Mouse (Mus musculus): ENCODE results near the gene Ppp6c. TPM values are rescaled to one million over a fixed set of nuclear protein-coding genes. Genes with fewer than 3 reads are reported as not detected.
"Not testable (repeated sequence)": the region's sequence is repeated elsewhere in the genome, so short reads cannot be mapped to it uniquely, and the experiment has no call there.

Gene Ppp6c
- total RNA-seq (2017) = 50.3 and 66.5 TPM in 2 replicates

GRCm38 (mm10) chr2:39226019-39226640, at the start of gene Ppp6c:
TSS of gene Ppp6c (minus strand) at chr2:39226451.
- ATAC-seq (replicated peaks in 1 of 2; ENCODE audit: insufficient read depth in 1 of 2, low FRiP score in 2 of 2, low TSS enrichment in 1 of 2, low read depth in 1 of 2, poor library complexity in 2 of 2, severe bottlenecking in 2 of 2) = peak; percentile 98 to 99

GRCm38 (mm10) chr2:39268357-39268756, 42.1 kb upstream of the Ppp6c start:
- ATAC-seq (replicated peaks in 1 of 2; ENCODE audit: insufficient read depth in 1 of 2, low FRiP score in 2 of 2, low TSS enrichment in 1 of 2, low read depth in 1 of 2, poor library complexity in 2 of 2, severe bottlenecking in 2 of 2) = peak; percentile 62 to 75; a peak in 3 of 4 replicates

DNA sequence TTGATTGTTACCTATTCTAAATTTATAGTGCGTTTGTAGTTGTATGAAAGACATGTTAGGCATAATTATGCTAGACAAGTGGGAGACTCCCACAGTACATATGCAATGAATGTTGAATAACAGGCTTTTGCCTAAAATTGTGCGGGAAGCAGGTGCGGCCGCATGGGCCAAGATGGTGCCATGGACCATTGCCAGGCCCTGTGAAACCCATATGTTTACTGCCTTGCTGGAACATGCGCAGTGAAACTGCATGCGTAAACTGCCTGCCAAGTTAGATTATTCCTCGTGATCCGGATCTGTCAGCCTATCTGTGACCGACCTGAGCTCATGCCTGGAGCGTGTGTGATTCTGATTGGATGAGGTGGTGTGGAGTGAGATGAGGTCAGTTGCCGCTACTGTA, 26.0 kb upstream of the Ppp6c start:
- ATAC-seq (replicated peaks in 1 of 2; ENCODE audit: insufficient read depth in 1 of 2, low FRiP score in 2 of 2, low TSS enrichment in 1 of 2, low read depth in 1 of 2, poor library complexity in 2 of 2, severe bottlenecking in 2 of 2) = not testable (repeated sequence)

- ATAC-seq (replicated peaks in 1 of 2; ENCODE audit: insufficient read depth in 1 of 2, low FRiP score in 2 of 2, low TSS enrichment in 1 of 2, low read depth in 1 of 2, poor library complexity in 2 of 2, severe bottlenecking in 2 of 2) = not testable (repeated sequence)
Measured at GRCm38 (mm10) chr2:39246862-39247261, 20.6 kb upstream of the Ppp6c start.

DNA sequence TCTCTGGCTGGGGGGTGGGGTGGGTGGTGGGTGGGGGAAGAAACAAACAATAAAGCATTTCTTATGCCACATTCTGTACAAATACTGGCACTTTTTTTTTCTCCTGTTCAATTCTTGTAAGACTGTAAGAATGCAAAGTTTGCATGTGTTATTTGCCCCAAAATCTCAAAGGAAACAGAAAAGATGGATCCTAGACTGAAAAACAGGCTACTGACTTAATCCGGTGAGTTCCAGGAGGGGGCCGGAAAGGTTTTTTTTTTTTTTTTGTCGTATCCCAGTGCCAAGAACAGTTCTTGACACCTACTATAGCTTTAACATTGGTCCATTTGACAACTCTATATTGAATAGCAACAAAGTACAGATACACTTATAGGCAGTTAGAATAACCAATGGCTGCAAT, 480 bp upstream of the Ppp6c start:
- ATAC-seq (replicated peaks in 1 of 2; ENCODE audit: insufficient read depth in 1 of 2, low FRiP score in 2 of 2, low TSS enrichment in 1 of 2, low read depth in 1 of 2, poor library complexity in 2 of 2, severe bottlenecking in 2 of 2) = no peak

DNA sequence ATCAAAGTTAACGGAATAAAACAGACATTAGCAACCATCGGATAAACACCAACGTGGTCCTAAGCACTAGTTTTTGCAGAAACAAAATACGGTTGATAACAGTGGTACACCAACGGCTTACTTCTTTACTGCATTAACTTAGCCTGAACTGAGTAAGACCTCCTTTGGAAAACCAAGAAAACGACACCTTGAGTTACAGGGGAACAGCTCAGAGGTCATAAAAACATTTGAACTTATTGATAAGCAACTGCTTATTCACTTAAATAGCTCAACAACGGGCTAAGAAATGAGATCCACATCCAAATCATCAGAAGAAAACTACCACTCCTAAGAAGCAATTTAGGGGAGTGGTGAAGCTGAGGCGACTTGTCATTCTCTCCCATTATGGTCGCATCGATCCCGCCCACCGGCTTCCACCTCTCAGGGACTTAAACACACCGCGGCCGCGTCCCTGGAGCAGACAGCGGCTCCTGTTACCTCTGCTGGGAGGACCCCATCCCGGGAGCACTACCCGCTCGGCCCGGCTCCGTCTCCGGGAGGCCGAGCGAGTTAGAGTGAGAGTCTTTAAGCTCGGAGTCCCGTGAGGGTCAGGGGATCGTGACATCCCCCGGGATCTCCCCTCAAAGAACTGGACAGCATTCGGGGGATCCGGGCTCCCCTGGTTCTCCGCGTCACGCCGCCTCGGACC, 776 bp downstream of the Ppp6c start:
- ATAC-seq (replicated peaks in 1 of 2; ENCODE audit: insufficient read depth in 1 of 2, low FRiP score in 2 of 2, low TSS enrichment in 1 of 2, low read depth in 1 of 2, poor library complexity in 2 of 2, severe bottlenecking in 2 of 2) = peak; percentile 44 to 72

GRCm38 (mm10) chr2:39224621-39225020, 1.6 kb downstream of the Ppp6c start:
- ATAC-seq (replicated peaks in 1 of 2; ENCODE audit: insufficient read depth in 1 of 2, low FRiP score in 2 of 2, low TSS enrichment in 1 of 2, low read depth in 1 of 2, poor library complexity in 2 of 2, severe bottlenecking in 2 of 2) = no peak

DNA sequence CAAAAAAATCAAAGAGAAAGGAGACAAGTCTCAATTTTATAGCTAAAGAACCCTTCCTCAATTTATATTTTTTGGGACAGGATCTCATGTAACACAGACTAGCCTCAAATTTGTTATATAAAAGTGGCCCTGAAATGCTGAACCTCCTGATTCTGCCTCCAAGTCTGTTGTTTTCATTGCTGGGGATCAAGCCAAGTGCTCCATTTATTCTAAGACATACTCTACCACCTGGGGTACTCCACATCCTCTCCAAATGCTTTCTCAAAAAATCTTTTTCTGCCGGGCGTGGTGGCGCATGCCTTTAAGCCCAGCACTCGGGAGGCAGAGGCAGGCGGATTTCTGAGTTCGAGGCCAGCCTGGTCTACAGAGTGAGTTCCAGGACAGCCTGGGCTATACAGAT, 6.2 kb downstream of the Ppp6c start:
- ATAC-seq (replicated peaks in 1 of 2; ENCODE audit: insufficient read depth in 1 of 2, low FRiP score in 2 of 2, low TSS enrichment in 1 of 2, low read depth in 1 of 2, poor library complexity in 2 of 2, severe bottlenecking in 2 of 2) = no peak

DNA sequence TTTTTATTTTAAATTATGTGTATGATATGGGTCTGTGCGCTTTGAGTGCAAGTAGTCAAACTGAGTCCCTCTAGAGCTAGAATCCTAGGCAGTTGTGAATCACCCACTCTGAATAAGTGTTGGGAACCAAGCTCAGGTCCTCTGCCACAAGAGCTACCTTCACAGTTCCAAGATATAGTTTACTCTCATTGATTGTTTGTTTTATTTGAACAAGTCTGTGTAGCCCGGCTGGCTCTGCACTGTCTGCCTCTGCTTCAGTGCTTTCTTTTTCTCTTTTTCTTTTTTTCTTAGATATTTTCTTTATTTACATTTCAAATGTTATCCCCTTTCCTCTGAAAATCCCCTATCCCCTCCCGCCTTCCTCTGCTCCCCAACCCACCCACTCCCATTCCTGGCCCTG, 7.2 kb downstream of the Ppp6c start:
- ATAC-seq (replicated peaks in 1 of 2; ENCODE audit: insufficient read depth in 1 of 2, low FRiP score in 2 of 2, low TSS enrichment in 1 of 2, low read depth in 1 of 2, poor library complexity in 2 of 2, severe bottlenecking in 2 of 2) = no peak

- ATAC-seq (replicated peaks in 1 of 2; ENCODE audit: insufficient read depth in 1 of 2, low FRiP score in 2 of 2, low TSS enrichment in 1 of 2, low read depth in 1 of 2, poor library complexity in 2 of 2, severe bottlenecking in 2 of 2) = no peak
Measured at GRCm38 (mm10) chr2:39217150-39217549, 9.1 kb downstream of the Ppp6c start.

GRCm38 (mm10) chr2:39210738-39211137, 15.5 kb downstream of the Ppp6c start:
- ATAC-seq (replicated peaks in 1 of 2; ENCODE audit: insufficient read depth in 1 of 2, low FRiP score in 2 of 2, low TSS enrichment in 1 of 2, low read depth in 1 of 2, poor library complexity in 2 of 2, severe bottlenecking in 2 of 2) = no peak

- ATAC-seq (replicated peaks in 1 of 2; ENCODE audit: insufficient read depth in 1 of 2, low FRiP score in 2 of 2, low TSS enrichment in 1 of 2, low read depth in 1 of 2, poor library complexity in 2 of 2, severe bottlenecking in 2 of 2) = peak in 1 of 2 experiments; percentile 62; a peak in 2 of 4 replicates
Measured at GRCm38 (mm10) chr2:39203359-39203758, 22.9 kb downstream of the Ppp6c start.

DNA sequence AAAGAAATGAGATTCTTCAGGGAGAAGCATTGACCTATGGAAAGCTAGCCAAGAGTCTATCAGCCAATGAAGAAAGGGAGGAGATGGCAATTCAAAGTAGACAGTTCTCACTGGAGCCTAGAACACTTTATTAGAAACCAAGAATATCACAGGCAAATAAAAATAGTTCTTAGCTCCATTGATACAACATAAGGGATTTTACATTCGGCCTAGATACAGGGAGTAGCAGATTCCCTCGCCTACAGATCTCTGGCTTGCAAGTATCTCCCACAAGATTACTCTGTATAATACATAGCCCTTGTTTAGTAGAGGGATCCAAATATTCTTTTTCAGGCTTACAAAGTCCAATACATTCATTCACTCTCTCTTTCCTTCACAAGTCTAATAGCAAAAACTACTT, 31.4 kb downstream of the Ppp6c start:
- ATAC-seq (replicated peaks in 1 of 2; ENCODE audit: insufficient read depth in 1 of 2, low FRiP score in 2 of 2, low TSS enrichment in 1 of 2, low read depth in 1 of 2, poor library complexity in 2 of 2, severe bottlenecking in 2 of 2) = no peak

DNA sequence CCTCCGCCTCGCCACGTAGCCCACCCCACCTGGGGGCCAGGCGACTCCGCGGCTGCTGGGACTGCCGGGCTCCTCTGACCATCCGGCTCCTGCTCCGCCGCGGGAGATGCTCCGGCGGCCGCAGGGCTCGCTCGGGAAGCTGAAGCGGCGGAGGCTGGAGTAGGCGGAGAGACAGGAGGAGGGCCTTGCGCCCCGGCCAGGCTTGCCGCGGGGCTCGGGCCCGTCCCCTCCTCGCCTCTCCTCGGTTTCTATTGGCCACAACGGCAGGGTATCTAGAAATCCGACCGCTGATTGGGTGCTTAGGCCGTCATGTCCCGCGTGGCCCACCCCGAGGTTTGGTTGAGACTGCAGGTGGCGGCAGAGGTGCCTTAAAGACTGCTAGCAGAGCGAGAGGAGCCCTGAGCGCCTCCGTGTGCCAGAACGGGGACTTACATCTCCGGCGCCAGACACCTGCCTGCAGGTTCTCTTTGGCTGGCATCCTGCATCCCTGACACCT, 35.6 kb downstream of the Ppp6c start, which contains the start of gene Scai:
Scai (minus strand) TSS at position 174 of the 496 bp plus-strand sequence.
- peak; percentile 99 for ATAC-seq (replicated peaks in 1 of 2; ENCODE audit: insufficient read depth in 1 of 2, low FRiP score in 2 of 2, low TSS enrichment in 1 of 2, low read depth in 1 of 2, poor library complexity in 2 of 2, severe bottlenecking in 2 of 2)

DNA sequence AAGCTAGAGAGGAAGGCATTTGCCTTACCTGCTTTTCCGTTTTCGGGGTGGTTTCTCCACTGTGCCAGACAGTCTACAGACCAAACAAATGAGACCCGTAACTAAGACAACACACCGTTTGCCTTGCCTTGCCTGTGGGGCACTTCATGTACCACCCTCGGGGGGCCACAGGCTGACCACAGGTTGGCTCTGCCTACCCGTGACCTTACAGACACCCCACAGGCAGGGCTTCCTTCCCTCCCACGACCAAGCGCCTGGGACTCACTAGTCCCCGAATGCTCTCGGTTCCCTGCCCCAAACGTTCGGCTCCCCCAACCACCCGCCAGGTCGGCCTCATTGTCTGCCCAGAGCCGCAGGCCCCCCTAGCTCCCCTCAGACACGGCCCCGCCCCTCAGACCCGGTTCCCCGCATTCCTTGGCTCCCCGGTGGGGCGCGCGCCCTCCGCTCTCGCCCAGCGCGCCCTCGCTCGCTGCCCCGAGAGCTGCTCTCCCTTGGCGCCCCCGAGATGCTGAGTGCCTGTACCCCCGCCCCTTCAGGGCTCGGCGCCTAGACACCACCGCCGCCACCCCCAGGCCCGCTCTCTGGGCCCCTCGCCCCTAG, 36.2 kb downstream of the Ppp6c start:
- peak; percentile 26 to 42 for ATAC-seq (replicated peaks in 1 of 2; ENCODE audit: insufficient read depth in 1 of 2, low FRiP score in 2 of 2, low TSS enrichment in 1 of 2, low read depth in 1 of 2, poor library complexity in 2 of 2, severe bottlenecking in 2 of 2)

DNA sequence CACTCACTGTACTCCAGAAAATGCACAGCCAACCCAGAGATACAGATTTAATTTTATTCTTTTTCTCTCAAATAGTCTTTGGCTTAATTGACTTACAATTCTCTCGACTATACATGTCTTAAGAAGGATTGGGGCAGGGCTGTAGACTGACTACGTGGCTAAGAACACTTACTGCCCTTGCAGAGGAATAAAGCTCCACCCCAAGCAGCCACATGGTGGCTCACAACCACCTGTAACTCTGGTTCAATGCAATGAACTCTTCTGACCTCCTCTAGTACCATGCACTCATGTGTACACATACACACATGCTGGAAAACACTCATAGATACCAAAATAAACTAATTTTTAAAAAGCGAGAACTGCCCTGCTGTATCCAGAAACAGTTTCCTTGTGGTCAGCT, 40.3 kb downstream of the Ppp6c start:
- no peak for ATAC-seq (replicated peaks in 1 of 2; ENCODE audit: insufficient read depth in 1 of 2, low FRiP score in 2 of 2, low TSS enrichment in 1 of 2, low read depth in 1 of 2, poor library complexity in 2 of 2, severe bottlenecking in 2 of 2)

GRCm38 (mm10) chr2:39183587-39183986, 42.7 kb downstream of the Ppp6c start:
- no peak for ATAC-seq (replicated peaks in 1 of 2; ENCODE audit: insufficient read depth in 1 of 2, low FRiP score in 2 of 2, low TSS enrichment in 1 of 2, low read depth in 1 of 2, poor library complexity in 2 of 2, severe bottlenecking in 2 of 2)

DNA sequence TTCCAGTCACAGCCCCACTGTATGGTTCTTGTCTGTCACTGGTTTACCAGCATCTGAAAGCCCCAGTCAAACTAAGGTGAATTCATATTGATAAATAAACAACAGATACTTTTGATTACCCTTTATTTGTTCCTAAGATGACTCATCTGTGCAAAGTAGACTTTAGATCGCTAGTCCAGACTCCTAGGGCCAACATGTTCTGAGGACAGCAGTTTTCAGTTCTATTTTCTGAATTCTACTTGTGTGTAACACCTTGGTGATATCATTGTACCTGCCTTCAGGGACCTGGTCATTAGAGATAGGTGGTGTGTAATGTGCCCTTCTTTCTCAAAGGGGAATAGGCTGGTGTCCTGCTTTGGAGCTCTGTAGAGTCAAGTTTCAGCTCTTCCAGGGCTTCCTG, 65.3 kb downstream of the Ppp6c start:
- ATAC-seq (replicated peaks in 1 of 2; ENCODE audit: insufficient read depth in 1 of 2, low FRiP score in 2 of 2, low TSS enrichment in 1 of 2, low read depth in 1 of 2, poor library complexity in 2 of 2, severe bottlenecking in 2 of 2) = no peak
